Mouse (Mus musculus) kidney, adult 9 months (tissue): ENCODE measurements at regions not wholly inside any gene's neighbourhood (a gene's known extent, or its start where the extent isn't known, plus 50 kb on each side); places are given as distances from the start of the nearest gene placed in this dataset.

Experiments
- DNase-seq: peaks from one replicate; pipeline ENCODE4 v3.0.0; 2022

- DNase-seq, result no peak
These were observed 203.9 kb downstream of the Uaca start for GRCm38 (mm10) chr9:60998086-60998785.

DNA sequence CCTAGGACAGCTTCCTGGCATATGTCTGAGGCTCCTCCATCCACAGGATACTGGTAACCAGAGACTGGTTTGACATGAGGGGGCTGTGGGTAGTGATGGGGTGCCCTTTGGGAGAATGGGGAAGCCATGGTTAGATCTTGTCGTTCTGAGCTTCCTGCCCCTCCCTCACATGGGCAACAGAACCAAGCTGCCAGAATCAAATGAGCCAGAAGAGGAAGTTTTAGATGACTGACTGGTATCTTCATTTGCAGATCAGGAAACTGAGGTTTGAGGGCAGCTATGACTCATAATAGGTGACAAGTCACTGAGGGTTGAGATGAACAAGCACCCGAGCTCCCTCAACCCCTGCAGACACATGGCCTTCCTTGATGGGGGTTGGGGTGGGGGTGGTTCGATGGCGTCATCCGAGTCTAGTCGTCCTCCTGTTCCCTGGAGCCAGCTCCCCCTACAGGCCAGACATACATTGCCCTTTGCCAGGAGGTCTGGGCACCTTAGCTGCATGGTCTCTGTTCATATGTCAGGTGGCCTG lies 204.7 kb downstream of the Uaca start:
- DNase-seq, result peak; percentile 38

- no peak for DNase-seq
These were observed 205.9 kb downstream of the Uaca start for GRCm38 (mm10) chr9:61000232-61000631.

DNA sequence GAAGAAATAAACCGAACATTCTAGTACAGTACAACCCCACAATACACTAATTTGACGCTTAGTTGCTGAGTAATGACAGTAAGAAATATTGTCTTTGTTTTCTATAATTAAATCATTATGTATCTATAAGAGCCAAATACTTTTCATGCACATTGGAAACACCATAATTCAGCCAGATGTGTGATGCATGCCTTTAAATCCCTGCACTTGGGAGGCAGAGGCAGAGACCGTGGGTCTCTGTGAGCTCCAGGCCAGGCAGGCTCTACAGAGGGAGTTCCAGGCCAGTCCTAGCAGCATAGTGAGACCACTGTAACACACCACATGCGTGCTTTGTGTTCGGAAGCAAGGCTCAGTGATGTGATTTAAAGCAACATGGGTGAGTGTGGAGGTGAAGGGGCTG lies 208.2 kb downstream of the Uaca start:
- no peak for DNase-seq

DNA sequence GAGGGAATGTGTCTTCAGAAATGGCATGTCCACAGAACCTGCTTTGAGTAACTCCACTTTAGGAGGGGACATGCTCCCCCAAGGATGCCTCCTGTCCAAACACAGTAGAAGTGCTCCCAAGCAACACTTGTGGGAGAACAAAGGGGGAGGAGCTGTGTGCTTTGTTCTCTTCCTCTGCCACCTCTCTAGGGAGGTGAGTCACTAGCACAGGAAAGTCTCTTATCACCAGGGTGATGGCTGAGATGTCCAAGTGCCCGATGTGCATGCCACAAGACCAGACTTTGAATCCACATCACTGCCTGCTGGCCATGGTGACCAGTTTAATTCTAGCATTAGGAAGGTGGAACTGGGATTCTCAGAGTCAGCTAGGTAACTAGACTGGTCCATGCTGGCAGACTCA lies 214.1 kb downstream of the Uaca start:
- DNase-seq, result no peak

DNA sequence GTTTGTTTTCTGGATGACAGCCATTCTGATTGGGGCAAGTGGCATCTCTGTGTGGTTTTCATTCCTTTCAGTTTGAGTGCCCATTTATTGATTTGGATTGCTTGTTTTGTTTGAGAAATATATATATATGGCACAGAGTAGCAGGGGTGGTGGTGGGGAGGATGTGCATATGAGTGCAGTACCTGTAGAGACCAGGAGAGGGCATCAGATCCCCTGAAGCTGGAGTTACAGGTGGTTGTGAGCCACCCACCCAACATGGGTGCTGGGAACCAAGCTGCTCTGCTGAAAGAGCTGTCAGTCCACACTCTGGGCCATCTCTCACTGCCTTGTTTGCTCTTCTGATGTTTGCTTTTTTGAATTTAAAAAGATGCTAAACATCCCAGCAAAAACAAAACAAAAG lies 216.7 kb downstream of the Uaca start:
- no peak for DNase-seq

- peak; percentile 30 for DNase-seq
These were observed 218.6 kb downstream of the Uaca start for GRCm38 (mm10) chr9:61012771-61013540.

DNA sequence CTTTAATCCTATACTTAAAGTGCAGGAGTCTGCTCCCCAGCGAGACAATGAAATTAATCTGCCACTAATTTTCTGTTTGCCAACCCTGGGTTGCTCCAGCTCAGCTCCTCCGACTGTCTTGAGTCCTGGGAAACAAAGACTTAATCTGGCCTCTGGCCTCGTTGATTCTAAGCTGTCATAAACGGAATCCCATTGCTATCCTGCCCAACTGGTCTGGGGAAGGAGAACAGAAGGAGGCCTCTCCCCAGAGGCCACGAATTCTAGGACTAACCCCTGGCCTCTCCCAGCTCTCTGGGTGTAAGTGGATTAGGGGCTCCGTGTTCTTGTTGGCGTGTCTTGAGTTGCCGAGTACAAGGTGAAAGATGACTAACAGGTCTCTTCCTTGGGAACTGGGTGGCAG lies 219.8 kb downstream of the Uaca start:
- DNase-seq, result no peak

DNA sequence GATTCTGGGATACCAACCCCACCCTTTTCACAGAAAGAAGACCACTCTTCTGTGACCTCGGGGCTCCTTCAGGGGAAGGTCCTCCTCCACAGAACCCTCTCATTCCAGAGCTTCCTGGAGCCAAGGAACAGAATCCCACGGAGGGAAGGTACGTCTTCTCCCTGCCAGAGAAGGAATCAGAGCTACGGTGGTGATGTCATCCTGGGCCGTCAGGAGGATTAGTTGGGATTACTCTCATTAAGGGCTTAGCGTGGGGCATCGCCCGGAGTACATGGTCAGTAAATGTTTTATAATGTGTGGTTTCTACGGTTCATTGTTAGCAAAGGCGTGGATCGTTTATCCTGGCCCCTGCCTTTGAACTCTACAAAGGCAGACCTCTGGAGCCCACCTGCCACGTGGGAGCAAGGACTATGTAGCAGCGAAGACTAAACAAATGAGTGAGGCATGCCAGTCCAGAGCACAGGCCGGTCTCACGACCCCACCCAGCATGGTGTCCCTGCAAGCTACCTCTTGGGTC lies 221.1 kb downstream of the Uaca start:
- DNase-seq, result no peak

GRCm38 (mm10) chr9:61016673-61017072 lies 222.3 kb downstream of the Uaca start:
- DNase-seq, result no peak

- peak; percentile 19 for DNase-seq
These were observed 225.6 kb downstream of the Uaca start for GRCm38 (mm10) chr9:61019938-61020337.

DNA sequence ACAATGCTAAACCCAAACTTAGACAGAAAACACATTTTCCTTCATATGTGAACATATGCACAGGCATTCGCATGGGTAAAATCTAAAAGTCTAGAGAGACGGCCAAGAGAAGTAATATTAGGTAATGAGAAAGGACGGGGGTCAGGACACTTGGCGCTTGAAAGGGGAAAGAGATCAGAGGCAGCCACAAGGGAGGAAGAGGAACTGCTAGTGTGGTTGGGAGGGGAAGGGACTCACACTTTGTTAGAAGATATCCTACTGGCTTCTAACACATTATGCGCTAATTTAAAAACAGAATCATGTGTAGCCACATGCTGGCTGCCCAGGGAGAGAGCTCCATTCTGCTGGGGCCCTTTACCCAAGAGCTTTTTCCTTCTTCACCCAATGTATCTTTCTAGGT lies 227.5 kb downstream of the Uaca start:
- DNase-seq, result no peak

- no peak for DNase-seq
These were observed 228.2 kb downstream of the Uaca start for GRCm38 (mm10) chr9:61022371-61023026.

- no peak for DNase-seq
These were observed 231.0 kb downstream of the Uaca start for GRCm38 (mm10) chr9:61025341-61025740.

DNA sequence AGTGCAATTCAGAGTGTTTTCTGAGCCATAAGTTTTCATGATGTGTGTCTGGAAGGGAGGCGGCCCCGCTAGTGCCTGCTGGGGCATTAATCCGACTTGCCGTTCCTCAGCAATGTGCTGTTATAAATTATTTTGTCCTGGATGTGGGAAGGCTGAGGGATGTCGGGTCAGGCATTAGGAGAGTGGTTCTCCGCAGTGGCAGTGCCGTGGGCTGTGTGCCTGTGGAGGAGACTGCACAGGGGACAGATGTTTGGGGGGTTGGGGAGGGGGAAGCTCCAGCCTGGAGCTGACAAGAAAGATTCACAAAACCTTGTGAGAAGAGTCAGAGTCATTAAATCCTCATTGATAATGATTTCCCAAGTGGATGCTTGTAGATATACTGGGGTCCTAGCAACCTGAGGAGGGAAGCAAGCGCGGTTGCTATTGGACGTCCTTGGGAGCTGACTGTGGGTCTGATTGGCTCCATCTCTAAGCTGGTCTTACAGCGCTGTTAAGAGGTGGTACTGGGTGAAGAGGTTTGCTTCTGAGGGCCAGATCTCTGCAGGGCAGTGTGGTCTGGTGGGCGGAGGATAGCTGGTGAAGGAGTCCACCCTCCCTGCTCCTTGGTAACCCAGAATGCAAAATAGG lies 234.5 kb downstream of the Uaca start:
- DNase-seq, result no peak

- peak; percentile 53 for DNase-seq
These were observed 237.5 kb downstream of the Uaca start for GRCm38 (mm10) chr9:61031699-61032447.

GRCm38 (mm10) chr9:61032448-61033433 lies 238.4 kb downstream of the Uaca start:
- DNase-seq, result no peak

DNA sequence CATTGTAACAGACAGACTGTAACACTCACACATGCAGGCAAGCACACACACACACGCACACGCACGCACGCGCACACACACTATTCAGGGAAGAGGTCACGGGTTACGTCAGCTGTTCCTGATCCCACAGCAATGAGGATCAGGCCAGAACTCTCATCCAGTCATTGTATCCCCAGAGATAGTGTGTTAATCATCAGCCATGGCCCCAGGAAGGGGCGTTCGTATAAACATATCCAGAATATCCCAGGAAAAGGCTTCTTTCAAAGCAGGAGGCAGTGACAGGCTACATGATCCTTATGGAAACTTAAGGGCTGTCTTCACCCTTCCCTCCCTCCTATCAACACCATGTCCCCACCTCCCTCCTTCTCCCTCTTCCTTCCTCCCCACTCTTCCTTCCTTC lies 239.3 kb downstream of the Uaca start:
- DNase-seq, result no peak

GRCm38 (mm10) chr9:61042063-61042462 lies 247.7 kb downstream of the Uaca start:
- DNase-seq, result no peak

- no peak for DNase-seq
These were observed 250.6 kb downstream of the Uaca start for GRCm38 (mm10) chr9:61044983-61045382.

- peak; percentile 62 for DNase-seq
These were observed 252.2 kb downstream of the Uaca start for GRCm38 (mm10) chr9:61046517-61046916.
